Mouse (Mus musculus) ES-E14 (cell line): ENCODE measurements at regions not wholly inside any gene's neighbourhood (a gene's known extent, or its start where the extent isn't known, plus 50 kb on each side); places are given as distances from the start of the nearest gene placed in this dataset.
A peak's percentile ranks its signal among the peaks of the same experiment; 100 is the strongest.

ENCODE experiments used
- DNase-seq: peaks from one replicate; pipeline ENCODE4 v3.0.0-alpha.2; 2013; ENCODE audit warnings: low read depth, low spot score
- H3K27ac ChIP-seq: 2 replicates; pipeline ENCODE4 v1.5.1; 2012; ENCODE audit warnings: low read depth, mild to moderate bottlenecking, low read length, moderate library complexity, mixed read lengths; ENCODE audit not compliant: poor library complexity, insufficient read depth, severe bottlenecking
- H3K36me3 ChIP-seq: 2 replicates; pipeline ENCODE4 v1.6.1; 2012; ENCODE audit warnings: mild to moderate bottlenecking, low read length, moderate library complexity, mixed read lengths; ENCODE audit not compliant: control insufficient read depth, poor library complexity, insufficient read depth, severe bottlenecking
- H3K4me1 ChIP-seq, 2 experiments: fragments of 150-350 bp in 1 of 2; sonication (generic) in 1 of 2; 2 replicates each; pipeline ENCODE4 v1.6.1; 2012; ENCODE audit warnings: low read length in 2 of 2, mild to moderate bottlenecking in 1 of 2, mixed read lengths in 1 of 2; ENCODE audit not compliant: control insufficient read depth in 2 of 2, insufficient read depth in 2 of 2, poor library complexity in 1 of 2
- H3K4me3 ChIP-seq, 2 experiments: fragments of 150-350 bp in 1 of 2; sonication (generic) in 1 of 2; 2 replicates each; pipeline ENCODE4 v1.5.1; 2012; ENCODE audit warnings: low read length in 2 of 2, low read depth in 1 of 2, mild to moderate bottlenecking in 1 of 2, mixed read lengths in 1 of 2; ENCODE audit not compliant: insufficient read depth in 1 of 2, poor library complexity in 1 of 2, severe bottlenecking in 1 of 2
- H3K9ac ChIP-seq: 2 replicates; pipeline ENCODE4 v1.6.1; 2012; ENCODE audit warnings: low read depth, mild to moderate bottlenecking, low read length, mixed read lengths; ENCODE audit not compliant: poor library complexity, insufficient read depth, severe bottlenecking
- H3K9me3 ChIP-seq: fragments of 150-350 bp; sonication (generic); 2 replicates; pipeline ENCODE4 v1.6.1; 2012; ENCODE audit warnings: low read depth, mild to moderate bottlenecking, low read length; ENCODE audit not compliant: control insufficient read depth, insufficient read depth
- CHD2 ChIP-seq: IDR thresholded peaks from 2 replicates; pipeline ENCODE4 v1.6.1; 2014; ENCODE audit warnings: mild to moderate bottlenecking, low read depth, low read length, inconsistent platforms
- HCFC1 ChIP-seq: IDR thresholded peaks from 2 replicates; pipeline ENCODE4 v1.6.1; 2012; ENCODE audit warnings: low read length, inconsistent platforms, borderline replicate concordance; ENCODE audit not compliant: insufficient read depth
- MAFK ChIP-seq: IDR thresholded peaks from 2 replicates; pipeline ENCODE4 v1.6.1; 2014; ENCODE audit warnings: mild to moderate bottlenecking, low read depth, low read length, inconsistent platforms; ENCODE audit not compliant: insufficient read depth
- ZC3H11A ChIP-seq: IDR thresholded peaks from 2 replicates; pipeline ENCODE4 v1.6.1; 2012; ENCODE audit warnings: low read depth, mild to moderate bottlenecking, inconsistent platforms, low read length, borderline replicate concordance
- ZNF384 ChIP-seq: IDR thresholded peaks from 2 replicates; pipeline ENCODE4 v1.6.1; 2012; ENCODE audit warnings: low read depth, low read length, inconsistent platforms
- in situ Hi-C, 2 experiments: fragments of 600-800 bp; cut with MboI; formaldehyde crosslinking; loops; one replicate each; pipeline ENCODE4 v1.15.1; 2025; ENCODE audit warnings: low sequenced_read_pairs in 2 of 2, inconsistent platforms in 1 of 2; ENCODE audit not compliant: unreplicated experiment in 2 of 2

GRCm38 (mm10) chr4:45592766-45593165 lies 60.5 kb upstream of the Shb start:
- Histone ChIP-seq H3K4me3 (no peak overlapping the region), H3K36me3 (no peaks in the 10 kb centered on the region), H3K9me3 (no peaks in the 10 kb centered on the region), H3K4me1 (peaks cover 2 to 20% of the 10 kb centered on the region in 2 experiments; a peak in 2 of 4 replicates), H3K27ac (no peak overlapping the region), H3K9ac (no peak overlapping the region)
- in situ Hi-C loops, result no loop called here
- TF ChIP-seq CHD2, result no peak
- TF ChIP-seq MAFK, result no peak
- TF ChIP-seq ZC3H11A, result no peak
- no peak for TF ChIP-seq ZNF384
- no peak for TF ChIP-seq HCFC1
- no peak for DNase-seq

- no peak for TF ChIP-seq MAFK
- no peak for TF ChIP-seq CHD2
- TF ChIP-seq HCFC1, result no peak
- no peak for TF ChIP-seq ZNF384
- TF ChIP-seq ZC3H11A, result no peak
- Histone ChIP-seq H3K4me1 (peaks cover 2 to 20% of the 10 kb centered on the region in 2 experiments; a peak in 2 of 4 replicates), H3K27ac (peak overlapping the region; percentile 87), H3K4me3 (peak overlapping the region; percentile 56 to 59), H3K9me3 (no peaks in the 10 kb centered on the region), H3K36me3 (no peaks in the 10 kb centered on the region), H3K9ac (peak overlapping the region; percentile 62; the same call in 1 of the 2 replicates)
- in situ Hi-C loops, result no loop called here
- DNase-seq, result peak; percentile 88
Measured at GRCm38 (mm10) chr4:45591405-45592315, 59.4 kb upstream of the Shb start.

- no peak overlapping the region; the same call in 1 of the 2 replicates for H3K27ac ChIP-seq
- no peaks in the 10 kb centered on the region for H3K9me3 ChIP-seq
- H3K36me3 ChIP-seq, result no peaks in the 10 kb centered on the region
- peaks cover 2 to 26% of the 10 kb centered on the region in 2 experiments; a peak in 2 of 4 replicates for H3K4me1 ChIP-seq
- in situ Hi-C loops, result no loop called here
- H3K9ac ChIP-seq, result no peak overlapping the region
- no peak for TF ChIP-seq MAFK
- TF ChIP-seq HCFC1, result no peak
- TF ChIP-seq CHD2, result no peak
- no peak for TF ChIP-seq ZNF384
- TF ChIP-seq ZC3H11A, result no peak
- no peak for DNase-seq
- H3K4me3 ChIP-seq, result peak overlapping the region in 1 of 2 experiments; percentile 59; a peak in 3 of 4 replicates
Measured at GRCm38 (mm10) chr4:45590836-45591235, 58.6 kb upstream of the Shb start.

DNA sequence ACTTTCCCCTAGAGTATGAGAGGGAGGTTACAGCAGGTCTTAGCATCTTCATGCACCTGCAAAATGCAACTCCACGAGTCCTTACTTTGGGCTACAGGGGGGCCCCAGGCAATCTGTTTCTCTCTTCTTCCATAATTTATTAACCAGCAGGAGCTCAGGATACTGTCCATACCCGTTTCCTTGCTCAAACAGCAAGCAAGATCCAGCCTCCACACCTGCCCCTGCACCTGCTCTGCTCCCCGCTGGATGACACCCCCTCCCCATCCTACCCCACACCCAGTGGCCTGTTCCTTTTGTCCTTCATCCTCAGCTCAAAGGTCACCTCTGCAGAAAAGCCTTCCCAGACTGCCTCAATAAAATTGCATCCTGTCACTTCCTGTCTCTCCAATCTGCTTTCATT lies 56.1 kb upstream of the Shb start:
- in situ Hi-C loops, result no loop called here
- H3K27ac ChIP-seq, result no peak overlapping the region
- H3K9me3 ChIP-seq, result no peaks in the 10 kb centered on the region
- peaks cover 2 to 33% of the 10 kb centered on the region in 2 experiments; a peak in 2 of 4 replicates for H3K4me1 ChIP-seq
- H3K36me3 ChIP-seq, result no peaks in the 10 kb centered on the region
- no peak for DNase-seq
- TF ChIP-seq CHD2 (no peak), MAFK (no peak), ZC3H11A (no peak), ZNF384 (no peak), HCFC1 (no peak)
- H3K4me3 ChIP-seq, result no peak overlapping the region
- no peak overlapping the region for H3K9ac ChIP-seq
